Mouse (Mus musculus) heart, embryonic 15.5 days (tissue): ENCODE data around the gene Pmf1. TPM values are rescaled to one million over a fixed set of nuclear protein-coding genes. Genes with fewer than 3 reads are reported as not detected.

Experiments used
- ATAC-seq: fragments of 200-750 bp; cut with Nextera tagmentation; replicated peaks from 2 replicates; pipeline ENCODE4 v1.8.0; 2017; ENCODE audit warnings: low read depth, moderate TSS enrichment; ENCODE audit not compliant: insufficient number of reproducible peaks, insufficient read depth, low FRiP score
- H3K27ac ChIP-seq: fragments of 300-500 bp; sonication (generic); 2 replicates; pipeline ENCODE4 v1.5.1; 2015; ENCODE audit warnings: mild to moderate bottlenecking, inconsistent platforms
- H3K27me3 ChIP-seq: fragments of 300-500 bp; sonication (generic); 2 replicates; pipeline ENCODE4 v1.6.1; 2015; ENCODE audit warnings: inconsistent platforms
- H3K36me3 ChIP-seq: fragments of 300-500 bp; sonication (generic); 2 replicates; pipeline ENCODE4 v1.6.1; 2015; ENCODE audit warnings: mild to moderate bottlenecking, inconsistent platforms
- H3K4me1 ChIP-seq: fragments of 300-500 bp; sonication (generic); replicated peaks from 2 replicates; pipeline ENCODE4 v1.6.1; 2015; ENCODE audit warnings: inconsistent platforms
- H3K4me2 ChIP-seq: fragments of 300-500 bp; sonication (generic); 2 replicates; pipeline ENCODE4 v1.6.1; 2015; ENCODE audit warnings: inconsistent platforms, mild to moderate bottlenecking, moderate library complexity
- H3K4me3 ChIP-seq: fragments of 300-500 bp; sonication (generic); 2 replicates; pipeline ENCODE4 v1.5.1; 2015; ENCODE audit warnings: mild to moderate bottlenecking, inconsistent platforms
- H3K9ac ChIP-seq: fragments of 300-500 bp; sonication (generic); 2 replicates; pipeline ENCODE4 v1.6.1; 2015; ENCODE audit warnings: mild to moderate bottlenecking, inconsistent platforms
- H3K9me3 ChIP-seq: fragments of 300-500 bp; sonication (generic); replicated peaks from 2 replicates; pipeline ENCODE4 v1.6.1; 2016; ENCODE audit warnings: inconsistent platforms
- WGBS: fragments of 180-500 bp; shearing (Covaris S2); methylation state at CpG from one replicate; pipeline ENCODE4 v1.1.7; 2015; ENCODE audit warnings: mixed read lengths; 5-methylcytosine and 5-hydroxymethylcytosine counted together
- polyA plus RNA-seq: library from polyadenylated mRNA; unstranded; fragments of >200 nt; fragmentation: Nextera tagmentation; extraction: Ambion mirVana; gene quantifications from 2 replicates; pipeline ENCODE4 v1.2.1, GENCODE M21; 2015

The Pmf1 gene
- 83.6 and 96.3 TPM in 2 replicates for polyA plus RNA-seq

DNA sequence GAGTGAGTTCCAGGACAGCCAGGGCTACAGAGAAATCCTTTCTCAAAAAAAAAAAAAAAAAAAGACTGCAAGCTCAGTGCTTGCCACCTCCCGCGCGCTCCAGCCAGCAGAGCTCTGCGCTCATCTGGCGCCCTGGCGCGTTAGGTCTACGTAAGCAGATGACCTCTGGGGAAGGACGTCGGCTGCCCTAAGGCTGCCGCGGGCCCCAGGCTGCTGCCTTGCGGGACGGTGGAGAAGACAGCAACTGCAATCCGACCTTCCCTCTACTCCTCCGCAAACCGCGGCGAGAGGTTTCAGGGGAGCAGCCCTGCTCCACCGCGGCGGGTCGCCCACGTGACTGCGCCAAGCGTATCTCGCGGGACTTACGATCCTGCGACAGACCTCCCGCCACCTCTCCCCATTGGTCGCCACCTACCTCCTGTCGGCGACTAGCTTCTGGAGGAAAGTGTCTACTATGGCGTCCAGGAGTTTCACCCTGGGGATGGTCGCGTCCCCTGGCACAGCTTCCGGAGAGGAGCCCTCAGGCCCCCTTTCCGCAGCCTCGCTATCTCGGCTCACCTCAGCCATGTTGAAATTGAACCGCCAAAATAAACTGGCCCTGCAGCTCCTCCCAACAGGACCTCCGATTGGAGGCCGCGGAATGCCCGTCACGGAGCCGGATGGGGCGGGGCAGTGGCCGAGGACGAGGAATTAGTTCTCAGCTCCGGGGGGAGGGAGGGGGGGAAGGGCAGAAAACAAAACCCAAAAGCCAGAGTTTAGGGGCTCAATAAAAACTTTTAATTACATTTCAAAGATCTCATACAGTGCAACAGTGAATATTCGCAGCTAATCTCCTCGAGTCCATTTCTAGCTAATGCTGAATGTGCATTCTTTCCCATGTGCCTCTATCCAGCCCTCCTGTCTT, at the start of gene Pmf1:
Pmf1 (minus strand) TSS at position 591 of the 904 bp plus-strand sequence.
- H3K9ac ChIP-seq = peak within 1 kb of the TSS; percentile 82
- WGBS = under 1% methylated on average over 54 of the region's 54 CpGs

DNA sequence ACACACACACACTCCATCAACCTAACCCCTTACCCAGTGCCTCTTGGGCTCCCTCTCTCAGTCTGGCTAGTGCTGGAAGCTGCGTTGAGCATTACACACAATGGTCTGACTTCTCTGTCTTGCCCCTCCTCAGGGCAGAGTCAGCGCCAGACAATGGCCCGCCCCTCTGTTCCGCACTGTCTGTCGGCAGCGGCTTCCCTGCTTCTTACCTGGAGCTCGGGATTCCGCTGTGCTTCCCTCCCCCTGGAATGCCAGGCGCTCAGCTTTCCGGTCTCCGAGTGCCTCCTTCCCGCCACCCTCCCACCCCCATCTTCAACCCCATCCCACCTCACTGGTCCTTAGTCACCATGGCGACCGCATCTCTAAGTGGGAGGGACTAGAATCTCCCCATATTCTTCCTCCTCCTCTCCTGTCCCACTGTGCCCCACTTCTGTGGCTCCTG, 48.7 kb upstream of the Pmf1 start:
- no peak overlapping the region for H3K9ac ChIP-seq
- peaks cover 14% of the 10 kb centered on the region for H3K4me1 ChIP-seq
- H3K4me3 ChIP-seq = no peak overlapping the region
- peaks cover 49% of the 10 kb centered on the region for H3K27me3 ChIP-seq
- H3K9me3 ChIP-seq = no peaks in the 10 kb centered on the region
- H3K27ac ChIP-seq = no peak overlapping the region
- 0 out of 2 replicates have a peak overlapping the region, but pooled peaks have one; percentile 15 for H3K4me2 ChIP-seq
- no peaks in the 10 kb centered on the region for H3K36me3 ChIP-seq
- 3% methylated on average over 14 of the region's 14 CpGs for WGBS
- ATAC-seq = no peak

More for the DNA sequence above, at the start of gene Pmf1:
- Histone ChIP-seq H3K36me3 (peaks cover 18% of the 10 kb centered on the region; the same call in 1 of the 2 replicates), H3K9me3 (no peaks in the 10 kb centered on the region), H3K27ac (peak within 1 kb of the TSS; percentile 96), H3K4me1 (peaks cover 31% of the 10 kb centered on the region), H3K4me3 (peak within 1 kb of the TSS; percentile 68), H3K4me2 (peak within 1 kb of the TSS; percentile 75), H3K27me3 (no peaks in the 10 kb centered on the region)
- peak; percentile 90 for ATAC-seq

DNA sequence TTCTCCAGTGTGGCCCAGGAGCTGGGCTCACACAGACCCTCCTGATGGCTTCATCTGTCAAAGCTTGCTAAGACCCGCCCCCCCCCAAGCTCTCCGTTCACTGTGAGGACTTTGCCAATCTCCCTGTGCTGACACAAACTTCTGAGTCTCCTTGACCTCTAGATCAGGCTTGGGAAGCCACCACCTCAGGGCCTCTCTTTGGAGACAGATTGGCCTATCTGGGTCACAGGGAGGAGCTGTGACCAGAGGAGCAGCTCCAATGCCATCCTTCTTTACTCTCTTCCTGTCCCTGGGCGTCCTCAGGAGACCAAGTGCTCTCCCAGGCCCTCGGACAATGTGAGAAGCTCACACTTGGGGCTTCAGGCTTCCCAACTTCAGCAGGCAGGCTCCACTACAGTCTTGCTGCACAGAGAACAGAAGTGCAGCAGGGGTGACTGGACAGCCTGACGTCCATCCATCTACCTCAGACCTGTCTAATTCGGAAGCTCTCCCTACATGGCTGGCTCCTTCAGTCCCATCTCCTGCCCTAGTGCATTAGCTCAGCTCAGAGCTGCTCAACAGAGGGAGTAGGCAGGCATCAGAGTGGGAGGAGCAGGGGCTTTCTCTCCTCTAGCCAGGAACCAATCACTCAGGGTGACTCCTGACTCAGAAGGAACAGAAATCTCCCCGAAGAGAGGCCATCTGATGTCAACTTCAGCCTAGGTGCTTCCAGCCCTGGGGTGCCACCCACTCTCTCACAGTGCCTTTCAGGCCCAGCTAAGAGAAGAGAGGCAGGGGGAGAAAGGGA, 46.8 kb upstream of the Pmf1 start:
- 62% methylated on average over 7 of the region's 7 CpGs for WGBS
- Histone ChIP-seq H3K27ac (no peak overlapping the region), H3K9me3 (no peaks in the 10 kb centered on the region), H3K4me2 (no peak overlapping the region), H3K4me3 (no peak overlapping the region), H3K9ac (no peak overlapping the region), H3K36me3 (no peaks in the 10 kb centered on the region), H3K27me3 (peaks cover 65% of the 10 kb centered on the region), H3K4me1 (peaks cover 16% of the 10 kb centered on the region)
- no peak for ATAC-seq

DNA sequence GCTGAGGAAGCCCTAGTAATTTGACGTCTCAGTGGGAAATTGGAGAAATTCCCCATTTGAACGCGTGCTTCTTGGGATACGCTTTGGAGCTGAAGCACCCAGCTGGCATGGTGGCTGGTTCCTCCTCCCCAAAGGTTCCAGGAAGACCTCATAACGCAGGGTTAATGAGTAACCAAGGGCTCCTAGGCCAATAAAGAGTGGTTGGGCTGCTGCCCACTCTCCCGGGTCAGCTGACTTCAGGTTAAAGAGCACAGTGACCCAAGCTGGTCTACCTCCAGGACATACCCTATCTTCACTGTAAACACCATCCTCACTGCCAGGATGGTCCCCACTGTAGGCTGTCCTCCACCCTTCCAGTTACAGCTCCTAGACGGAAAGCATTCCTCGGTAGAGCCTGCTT, 46.2 kb upstream of the Pmf1 start:
- Histone ChIP-seq H3K27me3 (peaks cover 69% of the 10 kb centered on the region), H3K9me3 (no peaks in the 10 kb centered on the region), H3K4me2 (no peak overlapping the region), H3K9ac (no peak overlapping the region), H3K36me3 (no peaks in the 10 kb centered on the region), H3K4me3 (no peak overlapping the region), H3K27ac (no peak overlapping the region), H3K4me1 (peaks cover 13% of the 10 kb centered on the region)
- ATAC-seq = no peak
- 86% methylated on average over 8 of the region's 8 CpGs for WGBS

DNA sequence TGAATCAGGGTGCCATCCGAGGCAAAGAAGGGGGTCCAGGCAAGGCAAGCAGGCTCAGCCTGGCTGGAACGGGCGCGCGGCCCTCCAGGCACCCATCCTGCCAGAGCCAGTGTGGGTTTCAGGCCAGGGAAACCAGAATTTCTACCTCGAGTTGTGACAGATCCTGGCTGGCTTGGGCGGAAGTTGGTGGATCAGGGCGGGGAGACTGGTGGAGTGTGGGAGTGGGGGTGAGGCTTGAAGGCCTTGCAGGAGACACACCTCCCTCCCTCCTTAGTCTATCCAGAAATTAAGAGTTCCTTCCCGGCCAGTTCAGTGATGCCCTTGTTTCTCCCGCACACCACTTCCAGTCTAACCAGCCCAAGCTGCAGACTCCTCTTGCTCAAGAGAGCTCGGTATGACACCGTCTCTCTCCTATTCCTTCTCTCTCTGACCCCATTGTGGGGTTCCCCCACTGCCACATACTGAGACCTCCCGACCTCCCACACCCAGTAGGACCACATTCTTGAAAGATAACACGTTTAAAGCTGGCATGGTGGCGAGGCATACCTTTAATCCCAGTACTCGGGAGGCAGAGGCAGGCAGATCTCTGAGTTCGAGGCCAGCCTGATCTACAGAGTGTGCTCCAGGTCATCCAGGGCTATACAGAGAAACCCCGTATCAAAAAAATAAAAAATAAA, 45.6 kb upstream of the Pmf1 start:
- H3K9ac ChIP-seq = no peak overlapping the region

DNA sequence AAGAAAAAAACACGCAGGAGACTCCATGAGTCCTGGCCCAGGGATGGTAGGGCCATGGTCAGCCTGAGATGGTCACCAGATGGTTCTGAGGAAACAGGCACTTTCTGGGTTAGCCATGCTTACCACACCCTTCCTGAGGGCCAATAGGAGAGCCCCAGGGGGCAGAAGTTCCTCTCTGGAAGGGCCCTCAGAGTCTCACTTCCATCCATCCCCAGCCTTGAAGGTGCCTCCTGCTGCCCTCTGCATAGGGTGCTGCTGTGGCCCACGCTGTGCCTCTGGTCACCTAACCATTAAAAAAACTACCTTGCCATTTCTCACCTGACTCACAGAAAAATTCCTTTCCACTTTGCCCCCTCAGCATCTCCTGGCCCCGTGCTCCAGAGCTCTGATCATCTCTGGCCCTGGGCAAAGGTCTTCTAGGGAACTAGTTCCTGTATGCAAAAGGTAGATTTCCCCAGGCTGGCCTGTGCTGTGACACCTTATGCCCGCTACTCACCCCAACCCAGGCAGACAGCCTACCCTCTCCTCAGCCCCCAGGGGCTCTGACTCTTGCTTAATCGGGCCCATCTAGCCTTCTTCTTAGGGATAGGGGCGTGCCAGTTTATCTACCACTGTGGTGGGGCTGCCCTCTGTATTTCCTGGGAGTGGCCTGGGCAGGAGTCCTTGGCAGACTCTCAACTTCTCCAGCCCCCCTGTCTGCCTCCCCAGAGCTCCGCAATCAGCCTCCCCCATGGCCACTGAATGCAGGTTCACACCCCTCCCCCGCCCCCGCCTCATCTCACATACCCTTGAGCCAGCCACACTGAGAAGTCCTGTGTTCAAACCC, 44.8 kb upstream of the Pmf1 start:
- 0 out of 2 replicates have a peak overlapping the region, but pooled peaks have one; percentile 1 for H3K4me2 ChIP-seq
- ATAC-seq = no peak
- H3K4me3 ChIP-seq = no peak overlapping the region
- no peaks in the 10 kb centered on the region for H3K36me3 ChIP-seq
- no peak overlapping the region for H3K27ac ChIP-seq
- H3K4me1 ChIP-seq = peaks cover 8% of the 10 kb centered on the region
- H3K9me3 ChIP-seq = no peaks in the 10 kb centered on the region
- H3K9ac ChIP-seq = no peak overlapping the region
- WGBS = 38% methylated on average over 9 of the region's 9 CpGs
- peaks cover 60% of the 10 kb centered on the region for H3K27me3 ChIP-seq

More for the DNA sequence above, 45.6 kb upstream of the Pmf1 start:
- WGBS = 68% methylated on average over 18 of the region's 18 CpGs
- H3K36me3 ChIP-seq = no peaks in the 10 kb centered on the region
- peaks cover 64% of the 10 kb centered on the region for H3K27me3 ChIP-seq
- no peak for ATAC-seq
- H3K9me3 ChIP-seq = no peaks in the 10 kb centered on the region
- H3K4me2 ChIP-seq = no peak overlapping the region
- H3K4me3 ChIP-seq = no peak overlapping the region
- H3K27ac ChIP-seq = no peak overlapping the region
- peaks cover 8% of the 10 kb centered on the region for H3K4me1 ChIP-seq

DNA sequence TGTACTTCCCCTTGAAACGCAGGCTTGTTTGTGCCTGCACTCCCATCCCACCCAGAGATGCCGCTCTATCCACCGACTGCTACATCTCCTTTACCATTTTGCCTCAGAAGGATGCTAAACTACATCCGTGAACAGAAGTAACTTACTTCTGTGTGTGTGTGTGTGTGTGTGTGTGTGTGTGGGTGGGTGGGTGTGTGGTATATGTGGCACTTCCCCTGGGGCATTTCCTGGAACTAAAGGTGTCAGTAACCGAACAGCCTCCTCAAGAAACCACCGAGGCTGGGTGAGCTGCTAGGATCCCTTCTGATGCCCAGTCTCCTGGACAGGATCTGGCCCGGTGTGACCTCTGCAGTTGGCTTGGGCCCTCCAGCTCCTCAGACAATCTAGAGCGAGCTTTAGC, 43.9 kb upstream of the Pmf1 start:
- 71% methylated on average over 8 of the region's 8 CpGs for WGBS
- no peak overlapping the region for H3K4me3 ChIP-seq
- H3K27ac ChIP-seq = no peak overlapping the region
- no peaks in the 10 kb centered on the region for H3K36me3 ChIP-seq
- H3K9me3 ChIP-seq = no peaks in the 10 kb centered on the region
- ATAC-seq = no peak
- peaks cover 15% of the 10 kb centered on the region for H3K4me1 ChIP-seq
- H3K9ac ChIP-seq = no peak overlapping the region
- no peak overlapping the region for H3K4me2 ChIP-seq
- H3K27me3 ChIP-seq = peaks cover 52% of the 10 kb centered on the region

DNA sequence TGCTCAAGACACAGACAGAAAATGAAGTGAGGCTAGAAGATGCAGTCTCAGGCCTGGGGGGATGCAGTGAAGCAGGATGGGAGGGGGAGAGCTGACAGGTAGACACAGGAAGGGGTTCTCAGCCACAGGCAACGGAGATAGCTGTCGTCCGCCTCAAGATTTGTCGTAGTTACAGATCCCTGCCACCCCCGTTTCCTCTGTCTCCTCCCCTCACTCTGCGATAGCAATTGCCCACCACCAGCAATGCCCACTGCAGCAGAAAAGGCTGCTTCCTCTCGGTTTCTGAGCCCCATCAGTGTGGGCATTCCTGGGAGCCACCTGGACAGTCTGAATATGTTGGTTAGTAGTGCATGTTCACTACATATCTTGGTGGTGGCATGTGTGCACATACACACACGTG, 43.2 kb upstream of the Pmf1 start:
- Histone ChIP-seq H3K4me1 (peaks cover 15% of the 10 kb centered on the region), H3K36me3 (no peaks in the 10 kb centered on the region), H3K9ac (no peak overlapping the region), H3K4me2 (no peak overlapping the region), H3K27me3 (peaks cover 46% of the 10 kb centered on the region), H3K27ac (no peak overlapping the region), H3K4me3 (no peak overlapping the region), H3K9me3 (no peaks in the 10 kb centered on the region)
- WGBS = 35% methylated on average over 8 of the region's 8 CpGs
- no peak for ATAC-seq

DNA sequence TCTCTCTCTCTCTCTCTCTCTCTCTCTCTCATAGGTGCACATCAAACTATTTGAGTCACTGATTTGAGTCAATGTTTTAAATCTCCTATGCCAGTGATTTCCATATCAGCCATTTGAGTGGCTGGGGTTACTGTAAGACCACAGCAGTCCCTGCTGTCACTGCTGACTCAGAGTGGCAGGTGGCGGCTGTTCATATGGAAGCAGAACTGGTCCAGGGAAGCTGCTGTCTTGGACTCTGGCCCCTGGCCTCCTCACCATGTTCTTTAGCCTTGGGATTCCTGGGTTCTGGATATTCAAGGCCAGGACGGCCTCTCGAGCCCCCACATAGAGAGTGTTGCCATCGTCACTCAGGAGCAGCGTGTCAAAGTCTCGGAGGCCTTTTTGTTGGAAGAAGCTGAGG, 42.6 kb upstream of the Pmf1 start:
- Histone ChIP-seq H3K4me1 (peaks cover 15% of the 10 kb centered on the region), H3K9ac (no peak overlapping the region), H3K36me3 (no peaks in the 10 kb centered on the region), H3K27me3 (peaks cover 40% of the 10 kb centered on the region), H3K4me3 (no peak overlapping the region), H3K9me3 (no peaks in the 10 kb centered on the region), H3K4me2 (no peak overlapping the region), H3K27ac (no peak overlapping the region)
- WGBS = 60% methylated on average over 6 of the region's 6 CpGs
- ATAC-seq = no peak

DNA sequence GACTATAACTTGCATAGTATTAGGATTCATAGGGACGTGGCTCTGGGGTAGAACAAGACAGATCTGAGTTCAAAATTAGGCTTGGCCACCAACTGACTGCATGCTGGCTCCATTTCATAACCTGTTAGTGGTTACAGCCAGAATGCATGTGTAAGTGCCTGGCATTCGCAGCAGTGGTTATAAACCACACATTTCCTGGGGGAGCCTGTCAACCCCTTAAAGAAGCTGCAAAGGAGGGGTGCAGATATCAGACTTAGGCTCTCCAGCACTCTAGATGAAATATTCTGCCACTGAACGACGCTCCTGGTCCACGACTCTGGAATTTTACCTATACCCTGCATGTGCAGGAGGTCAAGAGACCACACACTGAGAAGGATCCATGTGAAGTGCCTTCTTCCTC, 42.1 kb upstream of the Pmf1 start:
- H3K4me1 ChIP-seq = peaks cover 15% of the 10 kb centered on the region
- H3K27me3 ChIP-seq = peaks cover 35% of the 10 kb centered on the region
- no peaks in the 10 kb centered on the region for H3K9me3 ChIP-seq
- H3K36me3 ChIP-seq = no peaks in the 10 kb centered on the region
- no peak overlapping the region for H3K27ac ChIP-seq
- H3K4me2 ChIP-seq = no peak overlapping the region
- no peak overlapping the region for H3K9ac ChIP-seq
- no peak for ATAC-seq
- WGBS = 61% methylated on average over 5 of the region's 5 CpGs
- H3K4me3 ChIP-seq = no peak overlapping the region
